Mouse (Mus musculus) liver, embryonic 15.5 days (tissue): Measurements from ENCODE around the gene Cyth1. TPM values are rescaled to one million over a fixed set of nuclear protein-coding genes. Genes with fewer than 3 reads are reported as not detected.

Experiments used
- ATAC-seq: fragments of 200-750 bp; cut with Nextera tagmentation; 2 replicates; pipeline ENCODE4 v1.8.0; 2017; ENCODE audit warnings: moderate number of reproducible peaks, mild to moderate bottlenecking, moderate library complexity; ENCODE audit not compliant: insufficient read depth
- H3K27ac ChIP-seq: fragments of 300-500 bp; sonication (generic); replicated peaks from 2 replicates; pipeline ENCODE4 v1.5.1; 2015; ENCODE audit warnings: mild to moderate bottlenecking, inconsistent platforms
- H3K27me3 ChIP-seq: fragments of 300-500 bp; sonication (generic); 2 replicates; pipeline ENCODE4 v1.6.1; 2015; ENCODE audit warnings: mild to moderate bottlenecking, inconsistent platforms
- H3K36me3 ChIP-seq: fragments of 300-500 bp; sonication (generic); replicated peaks from 2 replicates; pipeline ENCODE4 v1.6.1; 2015; ENCODE audit warnings: moderate library complexity, mild to moderate bottlenecking, inconsistent platforms
- H3K4me1 ChIP-seq: fragments of 300-500 bp; sonication (generic); replicated peaks from 2 replicates; pipeline ENCODE4 v1.6.1; 2015; ENCODE audit warnings: inconsistent platforms
- H3K4me2 ChIP-seq: fragments of 300-500 bp; sonication (generic); 2 replicates; pipeline ENCODE4 v1.6.1; 2015; ENCODE audit warnings: moderate library complexity, mild to moderate bottlenecking, inconsistent platforms
- H3K4me3 ChIP-seq: fragments of 300-500 bp; sonication (generic); replicated peaks from 2 replicates; pipeline ENCODE4 v1.5.1; 2015; ENCODE audit warnings: mild to moderate bottlenecking, inconsistent platforms
- H3K9ac ChIP-seq: fragments of 300-500 bp; sonication (generic); 2 replicates; pipeline ENCODE4 v1.6.1; 2015; ENCODE audit warnings: moderate library complexity, mild to moderate bottlenecking, inconsistent platforms
- H3K9me3 ChIP-seq: fragments of 300-500 bp; sonication (generic); replicated peaks from 2 replicates; pipeline ENCODE4 v1.6.1; 2016; ENCODE audit warnings: inconsistent platforms
- WGBS: fragments of 180-500 bp; shearing (Covaris S2); methylation state at CpG from one replicate; pipeline ENCODE4 v1.1.7; 2015; ENCODE audit warnings: mixed read lengths; ENCODE audit not compliant: insufficient replicate concordance; 5-methylcytosine and 5-hydroxymethylcytosine counted together
- polyA plus RNA-seq: library from polyadenylated mRNA; unstranded; fragments of >200 nt; fragmentation: Nextera tagmentation; extraction: Ambion mirVana; gene quantifications from 2 replicates; pipeline ENCODE4 v1.2.1, GENCODE M21; 2015

The Cyth1 gene
- polyA plus RNA-seq, 1 experiment from 2014 or later = 3.9 TPM

DNA sequence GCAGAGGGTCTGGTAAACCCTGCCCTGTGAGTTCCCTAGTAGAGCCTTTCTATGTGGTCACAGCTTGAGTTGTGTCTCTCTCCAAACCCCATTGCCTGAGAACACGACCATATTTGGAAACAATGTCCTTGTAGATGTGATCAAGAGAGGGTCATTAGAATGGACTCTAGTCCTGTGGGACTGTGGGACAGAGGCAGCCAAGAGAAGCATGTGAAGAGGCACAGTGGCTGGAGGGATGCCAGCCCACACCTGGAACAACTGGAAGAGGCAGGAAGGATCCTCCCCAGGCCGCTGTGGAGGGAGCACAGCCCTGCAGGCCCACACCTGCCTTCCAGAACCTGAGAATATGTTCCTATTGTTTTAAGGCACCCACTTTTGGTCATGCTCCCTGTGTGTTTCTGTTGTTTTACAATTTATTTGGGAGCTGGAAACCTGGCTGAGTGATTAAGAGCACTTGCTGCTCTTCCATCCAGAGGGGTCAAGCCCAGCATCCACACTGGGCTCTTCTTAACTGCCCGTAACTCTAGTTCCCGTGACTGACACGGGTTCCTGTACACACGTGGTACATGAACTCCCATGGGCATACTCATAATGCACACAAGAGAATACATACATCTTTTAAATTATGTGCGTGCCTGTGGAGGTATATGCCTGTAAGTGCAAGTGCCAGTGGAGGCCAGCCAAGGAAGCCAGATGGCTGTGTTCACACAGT, 5.2 kb upstream of the Cyth1 start:
- no peak overlapping the region for H3K4me3 ChIP-seq
- H3K4me2 ChIP-seq = no peak overlapping the region
- H3K9ac ChIP-seq = no peak overlapping the region
- no peak for ATAC-seq
- no peaks in the 10 kb centered on the region for H3K9me3 ChIP-seq
- WGBS = 68% methylated on average over 7 of the region's 7 CpGs
- H3K4me1 ChIP-seq = peaks cover 17% of the 10 kb centered on the region
- no peaks in the 10 kb centered on the region for H3K27me3 ChIP-seq
- H3K36me3 ChIP-seq = peaks cover 13% of the 10 kb centered on the region
- H3K27ac ChIP-seq = no peak overlapping the region

DNA sequence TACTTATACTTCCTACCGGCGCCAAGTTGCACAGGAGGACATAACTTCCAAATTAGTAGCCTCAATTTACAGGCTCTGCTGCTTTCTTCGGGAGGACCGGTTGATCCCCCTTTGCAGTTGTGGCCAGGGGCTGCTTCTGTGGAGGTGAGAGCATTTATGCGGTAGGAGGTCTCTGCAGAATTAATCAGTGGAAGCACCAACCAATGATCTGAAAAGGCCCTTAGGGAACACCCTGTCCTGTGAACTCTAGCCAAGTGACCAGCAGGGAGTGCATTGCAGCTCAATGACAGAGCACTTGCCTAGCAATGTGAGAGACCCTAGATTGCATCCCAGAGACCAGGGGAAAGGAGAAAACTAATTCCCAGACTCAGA, 606 bp upstream of the Cyth1 start:
- WGBS = 3% methylated on average over 5 of the region's 5 CpGs

DNA sequence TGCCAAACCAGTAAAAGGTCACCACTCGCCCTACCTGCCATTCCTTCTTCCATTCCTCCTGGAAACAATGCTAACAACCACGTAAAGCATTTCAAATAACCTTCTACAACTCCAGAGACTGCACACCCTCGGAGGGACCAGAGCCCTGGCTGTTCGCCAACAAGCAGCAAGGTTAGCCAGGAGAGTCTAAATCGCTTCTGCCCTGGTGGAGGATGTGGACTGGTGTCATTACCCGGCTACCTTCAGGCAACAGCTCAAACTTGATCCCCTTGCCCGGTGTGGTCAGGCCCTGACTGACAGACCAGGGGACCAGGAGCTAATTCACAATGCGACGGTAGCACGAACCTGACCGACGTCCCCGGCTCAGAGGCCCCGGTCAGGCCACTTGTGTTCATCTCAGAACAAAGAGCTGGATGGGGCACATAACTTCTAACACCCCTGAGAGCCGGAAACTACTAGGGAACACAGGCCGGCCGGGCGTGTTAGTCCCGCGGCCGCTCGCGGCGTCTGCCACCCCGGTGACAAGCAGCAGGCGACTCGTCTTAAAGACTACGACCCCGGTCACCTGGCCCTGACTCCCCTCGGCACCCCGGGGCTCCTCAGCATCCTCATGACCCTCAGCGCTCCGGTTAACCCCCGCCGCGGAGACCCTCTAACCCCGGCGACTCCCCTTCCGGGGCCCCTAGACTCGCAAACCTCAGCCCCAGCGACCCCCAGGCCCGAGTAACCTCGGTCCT, 865 bp downstream of the Cyth1 start:
- ATAC-seq = no peak
- H3K9ac ChIP-seq = peak overlapping the region; percentile 81
- peaks cover 43% of the 10 kb centered on the region for H3K4me1 ChIP-seq
- no peaks in the 10 kb centered on the region for H3K36me3 ChIP-seq
- peaks cover 21% of the 10 kb centered on the region for H3K27me3 ChIP-seq
- H3K4me2 ChIP-seq = peak overlapping the region; percentile 99
- peak overlapping the region; percentile 53; the same call in 1 of the 2 replicates for H3K27ac ChIP-seq
- H3K9me3 ChIP-seq = no peaks in the 10 kb centered on the region
- WGBS = 3% methylated on average over 43 of the region's 43 CpGs
- peak overlapping the region; percentile 78 for H3K4me3 ChIP-seq

More for the DNA sequence above, 606 bp upstream of the Cyth1 start:
- peak overlapping the region; percentile 45 for H3K9ac ChIP-seq
- ATAC-seq = peak; percentile 7
- peak overlapping the region; percentile 78 for H3K4me3 ChIP-seq
- H3K9me3 ChIP-seq = no peaks in the 10 kb centered on the region
- peaks cover 21% of the 10 kb centered on the region for H3K27me3 ChIP-seq
- H3K4me2 ChIP-seq = peak overlapping the region; percentile 99
- H3K4me1 ChIP-seq = peaks cover 42% of the 10 kb centered on the region
- H3K27ac ChIP-seq = peak overlapping the region; percentile 79
- no peaks in the 10 kb centered on the region for H3K36me3 ChIP-seq

DNA sequence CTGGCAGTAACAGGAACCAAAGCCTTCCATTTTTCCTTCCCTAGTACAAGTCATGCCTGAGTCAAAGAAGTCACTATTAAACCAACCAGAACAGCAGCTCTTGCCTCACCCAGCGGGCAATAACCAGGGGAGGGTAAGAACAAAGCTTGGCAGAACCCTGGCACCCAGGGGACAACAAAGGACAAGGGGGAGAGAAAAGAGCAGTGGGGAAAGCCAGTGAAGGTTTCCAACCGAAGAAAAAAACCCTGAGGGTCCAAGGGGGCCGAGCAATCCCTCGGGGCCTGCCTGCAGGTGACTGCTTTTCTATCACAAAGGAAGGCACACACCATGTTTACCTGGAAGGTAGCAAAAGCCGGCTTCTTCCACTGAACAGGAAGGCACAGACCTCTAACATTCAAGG, 1.7 kb downstream of the Cyth1 start:
- H3K27ac ChIP-seq = 0 out of 2 replicates have a peak overlapping the region, but pooled peaks have one; percentile 53

DNA sequence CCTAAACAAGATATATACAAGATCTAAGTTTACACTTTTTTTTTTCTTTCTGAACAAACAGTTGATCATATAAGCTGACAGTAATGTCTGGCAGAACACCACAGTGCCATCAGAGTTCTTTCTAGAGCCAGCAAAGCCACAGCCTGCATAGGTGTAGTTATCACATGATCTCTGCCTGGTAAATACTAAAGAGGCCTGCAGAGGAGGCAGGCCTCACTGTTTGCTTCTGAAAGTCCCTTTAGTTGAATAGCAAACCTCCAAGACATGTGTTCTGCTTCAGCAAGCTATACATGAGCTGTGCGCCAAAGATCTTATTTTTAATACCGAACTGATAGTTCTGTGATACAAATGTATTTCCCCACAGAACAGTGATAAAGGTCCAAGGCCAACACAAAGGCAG, 3.3 kb downstream of the Cyth1 start:
- Histone ChIP-seq H3K4me3 (no peak overlapping the region), H3K4me1 (peaks cover 53% of the 10 kb centered on the region), H3K9ac (no peak overlapping the region), H3K36me3 (no peaks in the 10 kb centered on the region), H3K9me3 (no peaks in the 10 kb centered on the region), H3K27ac (no peak overlapping the region), H3K4me2 (no peak overlapping the region), H3K27me3 (peaks cover 21% of the 10 kb centered on the region)
- 65% methylated on average over 2 of the region's 2 CpGs for WGBS
- ATAC-seq = no peak

More for the DNA sequence above, 1.7 kb downstream of the Cyth1 start:
- H3K27me3 ChIP-seq = peaks cover 21% of the 10 kb centered on the region
- H3K36me3 ChIP-seq = no peaks in the 10 kb centered on the region
- H3K4me3 ChIP-seq = peak overlapping the region; percentile 78
- peaks cover 45% of the 10 kb centered on the region for H3K4me1 ChIP-seq
- H3K9me3 ChIP-seq = no peaks in the 10 kb centered on the region
- no peak overlapping the region for H3K9ac ChIP-seq
- WGBS = 54% methylated on average over 5 of the region's 5 CpGs
- peak overlapping the region; percentile 99 for H3K4me2 ChIP-seq
- ATAC-seq = no peak

DNA sequence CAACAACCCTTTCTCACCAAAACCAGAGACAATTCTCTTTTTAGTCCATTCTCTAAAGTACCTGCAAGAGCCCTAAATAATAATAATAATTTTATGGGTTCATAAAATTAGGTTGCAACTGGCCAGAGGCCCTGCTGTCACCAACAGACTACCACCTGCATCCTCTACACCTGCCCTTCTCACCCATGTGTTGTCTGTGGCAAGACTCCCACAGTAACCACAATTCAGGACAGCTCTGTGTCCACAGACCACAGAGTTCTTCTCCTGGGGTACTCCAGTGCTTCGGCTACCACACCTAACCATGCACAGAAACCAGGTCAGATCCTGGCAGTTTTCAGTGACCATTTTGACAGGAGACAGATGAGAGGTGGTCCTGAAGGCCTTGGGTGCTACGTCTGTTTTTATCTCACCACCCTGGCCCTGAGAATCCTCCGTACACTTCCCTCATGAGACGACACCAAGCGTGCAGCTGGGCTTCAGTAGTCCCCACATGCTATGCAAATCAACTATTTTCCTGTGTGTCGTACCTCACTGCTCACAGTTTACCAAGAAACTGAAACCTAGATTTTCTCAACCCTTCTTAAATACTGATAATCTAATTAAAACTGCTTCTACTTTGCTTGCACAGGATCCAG, 4.6 kb downstream of the Cyth1 start:
- WGBS = 49% methylated on average over 6 of the region's 6 CpGs
- no peak overlapping the region for H3K27ac ChIP-seq
- peaks cover 21% of the 10 kb centered on the region for H3K27me3 ChIP-seq
- no peaks in the 10 kb centered on the region for H3K9me3 ChIP-seq
- no peak overlapping the region for H3K9ac ChIP-seq
- H3K4me2 ChIP-seq = no peak overlapping the region
- ATAC-seq = no peak
- H3K4me1 ChIP-seq = peaks cover 45% of the 10 kb centered on the region
- H3K4me3 ChIP-seq = no peak overlapping the region
- H3K36me3 ChIP-seq = no peaks in the 10 kb centered on the region

DNA sequence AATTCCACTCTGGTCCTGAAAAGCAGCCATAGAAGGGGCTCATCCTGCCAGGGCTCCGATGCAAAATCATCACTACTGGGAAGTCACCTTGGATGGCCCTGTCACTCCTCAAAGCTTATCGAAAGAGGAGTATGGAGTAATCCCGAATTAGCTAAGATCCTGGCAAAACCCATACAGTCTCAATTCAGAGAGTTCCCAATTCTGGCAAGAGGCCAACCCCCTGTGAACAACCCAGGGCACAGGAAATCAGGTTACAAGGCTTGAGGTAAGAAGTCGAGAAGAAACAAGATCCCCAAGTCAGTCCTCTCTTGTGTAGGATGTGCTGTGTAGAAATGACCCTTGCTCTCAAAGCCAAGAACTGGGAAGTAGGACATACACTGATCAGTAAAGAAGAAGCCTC, 5.9 kb downstream of the Cyth1 start:
- Histone ChIP-seq H3K4me3 (no peak overlapping the region), H3K9ac (no peak overlapping the region), H3K4me1 (peaks cover 35% of the 10 kb centered on the region), H3K27me3 (peaks cover 14% of the 10 kb centered on the region), H3K9me3 (no peaks in the 10 kb centered on the region), H3K27ac (no peak overlapping the region), H3K36me3 (no peaks in the 10 kb centered on the region), H3K4me2 (no peak overlapping the region)
- 59% methylated on average over 4 of the region's 4 CpGs for WGBS
- no peak for ATAC-seq

DNA sequence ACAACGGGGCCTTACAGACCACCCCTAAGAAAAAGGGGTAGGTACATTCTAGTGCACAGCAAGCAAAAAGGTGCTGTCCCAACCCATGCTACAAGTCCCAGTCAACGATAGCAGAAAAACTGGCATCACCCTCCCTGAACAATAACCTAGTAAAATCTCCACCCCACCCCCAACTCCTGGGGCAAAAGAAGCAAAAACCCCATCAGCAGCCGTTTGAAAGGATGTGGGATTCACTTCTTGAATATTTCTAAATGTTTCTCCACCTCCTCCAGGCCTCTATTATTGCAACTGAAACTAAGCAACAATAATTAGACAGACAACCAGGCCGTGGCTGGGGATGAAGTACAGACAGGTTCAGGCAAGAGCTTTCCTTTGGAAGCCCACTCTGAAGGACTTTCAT, 8.0 kb downstream of the Cyth1 start:
- Histone ChIP-seq H3K4me1 (peaks cover 35% of the 10 kb centered on the region), H3K9ac (no peak overlapping the region)
- WGBS = 52% methylated on average over 4 of the region's 4 CpGs

DNA sequence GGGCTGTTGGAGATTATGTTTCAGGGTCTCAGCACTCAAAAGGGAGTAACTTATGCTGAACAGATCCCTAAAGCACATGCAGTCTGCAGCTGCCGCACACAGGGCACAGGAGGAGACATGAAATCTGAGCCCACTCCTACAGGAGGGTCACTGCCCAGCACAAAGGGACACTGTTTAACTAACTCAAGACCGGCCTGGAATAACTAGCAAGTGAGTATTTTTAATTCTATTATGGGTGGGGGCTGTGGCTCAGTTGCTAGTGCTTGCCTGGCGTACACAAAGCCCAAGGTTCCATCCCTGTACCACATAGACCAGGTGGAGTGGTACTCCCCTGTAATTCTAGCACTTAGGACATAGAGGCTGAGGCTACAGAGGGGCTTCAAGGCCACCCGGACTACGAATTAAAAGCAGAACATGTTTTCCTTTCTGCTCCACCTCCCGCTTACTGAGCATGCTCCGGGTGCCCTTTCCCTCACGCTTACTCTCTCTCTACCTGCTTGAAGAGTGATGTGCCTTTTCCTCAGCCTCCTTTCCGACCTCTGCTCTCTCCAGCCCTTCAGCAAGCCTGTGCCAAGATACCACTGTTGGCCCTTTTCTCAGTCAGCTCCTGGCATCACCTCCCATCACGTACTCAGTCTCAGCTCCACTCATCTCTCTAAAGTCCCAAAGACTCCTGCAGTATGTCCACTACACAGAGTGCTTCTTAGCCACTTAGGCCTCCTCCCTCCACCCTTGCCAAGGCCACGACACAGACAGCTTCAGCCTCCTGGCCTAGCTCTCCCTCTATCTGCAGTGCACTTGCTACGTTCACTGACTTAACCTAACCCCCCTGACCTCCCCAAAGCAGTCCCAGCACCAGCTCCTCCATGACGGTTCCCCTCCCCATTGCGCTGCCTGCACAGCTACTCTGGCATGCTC, 8.9 kb downstream of the Cyth1 start:
- Histone ChIP-seq H3K4me3 (no peak overlapping the region), H3K36me3 (no peaks in the 10 kb centered on the region), H3K4me2 (no peak overlapping the region), H3K4me1 (peaks cover 35% of the 10 kb centered on the region), H3K27me3 (no peaks in the 10 kb centered on the region), H3K9me3 (no peaks in the 10 kb centered on the region), H3K9ac (no peak overlapping the region), H3K27ac (no peak overlapping the region)
- WGBS = 66% methylated on average over 14 of the region's 14 CpGs
- ATAC-seq = no peak

More for the DNA sequence above, 8.0 kb downstream of the Cyth1 start:
- H3K27ac ChIP-seq = no peak overlapping the region
- H3K9me3 ChIP-seq = no peaks in the 10 kb centered on the region
- no peak overlapping the region for H3K4me2 ChIP-seq
- ATAC-seq = no peak
- H3K27me3 ChIP-seq = no peaks in the 10 kb centered on the region
- no peaks in the 10 kb centered on the region for H3K36me3 ChIP-seq
- no peak overlapping the region for H3K4me3 ChIP-seq

DNA sequence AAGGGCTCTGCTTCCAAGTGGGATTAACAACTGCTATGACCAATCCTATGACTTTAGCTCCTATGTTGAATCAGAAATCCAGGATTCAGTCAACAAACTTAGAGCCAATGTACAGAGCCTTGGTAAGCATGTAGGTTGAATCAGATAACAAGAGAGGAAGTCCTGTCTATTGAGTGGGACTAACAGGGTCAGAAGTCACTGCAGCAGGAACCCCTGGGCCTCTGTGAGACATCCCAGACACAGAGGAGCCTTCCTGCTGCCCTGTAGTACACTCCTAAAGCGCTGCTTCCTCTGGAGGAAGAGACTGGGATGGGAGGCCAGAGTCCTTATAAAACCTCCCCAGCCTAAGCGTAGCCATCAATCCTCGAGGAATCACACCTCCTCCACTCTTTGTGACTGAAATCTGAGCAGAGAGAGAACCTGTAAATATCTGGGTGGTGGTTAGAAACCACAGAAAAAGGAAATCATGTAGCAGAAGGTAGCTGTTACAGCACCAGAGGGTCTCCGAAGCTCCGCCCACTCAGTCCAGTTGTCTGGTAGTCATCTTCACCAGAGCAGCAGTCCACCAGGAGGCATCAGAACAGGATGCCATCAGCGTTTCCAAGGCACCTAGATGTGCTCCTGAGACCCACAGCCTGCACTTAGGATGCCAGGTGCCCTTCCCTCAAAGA, 11.7 kb downstream of the Cyth1 start:
- 0 out of 2 replicates have a peak overlapping the region, but pooled peaks have one; percentile 19 for H3K27ac ChIP-seq
- H3K4me3 ChIP-seq = no peak overlapping the region
- H3K27me3 ChIP-seq = no peaks in the 10 kb centered on the region
- WGBS = 19% methylated on average over 6 of the region's 6 CpGs
- ATAC-seq = peak; percentile 41; the same call in 1 of the 2 replicates
- H3K9me3 ChIP-seq = no peaks in the 10 kb centered on the region
- H3K9ac ChIP-seq = no peak overlapping the region
- no peak overlapping the region for H3K4me2 ChIP-seq
- H3K4me1 ChIP-seq = peaks cover 41% of the 10 kb centered on the region
- H3K36me3 ChIP-seq = no peaks in the 10 kb centered on the region
